Mouse (Mus musculus) embryonic fibroblast, embryonic 13.5 days (primary cell): Measurements from ENCODE around the gene Dnah11.

Source experiments
- CTCF ChIP-seq: IDR thresholded peaks from 2 replicates; pipeline ENCODE4 v1.5.1; 2011; ENCODE audit warnings: mild to moderate bottlenecking, control low read depth, low read length, moderate library complexity, borderline replicate concordance; ENCODE audit not compliant: insufficient read depth
- POLR2A ChIP-seq: IDR thresholded peaks from 2 replicates; pipeline ENCODE4 v1.6.1; 2011; ENCODE audit warnings: low read depth, mild to moderate bottlenecking, control low read depth, low read length, moderate library complexity

DNA sequence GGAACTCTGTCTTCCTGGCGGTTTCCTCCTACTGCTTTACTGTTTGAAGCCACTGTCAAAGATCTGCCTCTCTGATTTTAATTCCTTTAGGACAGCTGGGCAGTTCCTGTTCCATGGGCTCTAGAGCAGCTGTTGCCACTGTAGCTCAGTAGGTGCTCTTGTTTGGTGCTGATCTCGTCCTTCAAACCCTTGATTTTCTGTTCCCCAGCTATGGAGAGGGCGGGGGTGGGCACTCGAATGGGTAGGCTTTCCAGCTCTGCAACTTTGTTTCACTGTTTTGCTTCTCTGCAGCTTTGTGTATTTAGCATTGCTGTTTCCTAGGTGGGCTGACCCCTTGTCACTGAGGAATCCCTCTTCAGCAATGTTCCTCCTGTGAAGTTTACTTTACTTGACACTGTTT lies 34.1 kb downstream of the Dnah11 start:
- TF ChIP-seq CTCF (no peak), POLR2A (no peak)
